Mouse (Mus musculus) MEL (cell line): Measurements from ENCODE around the gene Stk10. TPM values are rescaled to one million over a fixed set of nuclear protein-coding genes. Genes with fewer than 3 reads are reported as not detected.

ENCODE experiments used
- DNase-seq: peaks from one replicate; pipeline ENCODE4 v3.0.0; 2011; ENCODE audit warnings: low read depth, low spot score
- H3K27ac ChIP-seq: 2 replicates; pipeline ENCODE4 v1.5.1; 2012; ENCODE audit warnings: low read depth, mild to moderate bottlenecking, control low read depth, low read length, moderate library complexity; ENCODE audit not compliant: control insufficient read depth
- H3K27me3 ChIP-seq, 2 experiments: fragments of 150-350 bp in 1 of 2; sonication (generic) in 1 of 2; 2 replicates each; pipeline ENCODE4 v1.6.1; 2012; ENCODE audit warnings: low read length in 2 of 2, mild to moderate bottlenecking in 2 of 2, improper control_type of control experiment in 1 of 2, moderate library complexity in 1 of 2; ENCODE audit not compliant: insufficient read depth in 2 of 2, control insufficient read depth in 1 of 2
- H3K36me3 ChIP-seq, 2 experiments: 2 replicates each; pipeline ENCODE4 v1.6.1; 2012 to 2014; ENCODE audit warnings: low read length in 2 of 2, improper control_type of control experiment in 1 of 2, inconsistent platforms in 1 of 2, mild to moderate bottlenecking in 1 of 2; ENCODE audit not compliant: insufficient read depth in 2 of 2, control insufficient read depth in 1 of 2
- H3K4me1 ChIP-seq, 2 experiments: fragments of 150-350 bp in 1 of 2; sonication (generic) in 1 of 2; 2 replicates each; pipeline ENCODE4 v1.6.1; 2012; ENCODE audit warnings: low read length in 2 of 2, improper control_type of control experiment in 1 of 2, mild to moderate bottlenecking in 1 of 2; ENCODE audit not compliant: insufficient read depth in 2 of 2, control insufficient read depth in 1 of 2
- H3K4me3 ChIP-seq, 2 experiments: fragments of 150-350 bp in 1 of 2; sonication (generic) in 1 of 2; 2 replicates each; pipeline ENCODE4 v1.5.1; 2012; ENCODE audit warnings: low read depth in 2 of 2, low read length in 2 of 2, mild to moderate bottlenecking in 2 of 2, moderate library complexity in 2 of 2, control low read depth in 1 of 2, improper control_type of control experiment in 1 of 2; ENCODE audit not compliant: control insufficient read depth in 1 of 2, insufficient read depth in 1 of 2
- H3K79me2 ChIP-seq: 2 replicates; pipeline ENCODE4 v1.6.1; 2012; ENCODE audit warnings: mild to moderate bottlenecking, low read length, moderate library complexity; ENCODE audit not compliant: control insufficient read depth, poor library complexity, insufficient read depth
- H3K9ac ChIP-seq: 2 replicates; pipeline ENCODE4 v1.6.1; 2012; ENCODE audit warnings: low read depth, mild to moderate bottlenecking, control low read depth, low read length, moderate library complexity; ENCODE audit not compliant: control insufficient read depth, poor library complexity, severe bottlenecking
- H3K9me3 ChIP-seq: fragments of 150-350 bp; sonication (generic); replicated peaks from 2 replicates; pipeline ENCODE4 v1.6.1; 2012; ENCODE audit warnings: mild to moderate bottlenecking, low read length, improper control_type of control experiment, moderate library complexity; ENCODE audit not compliant: insufficient read depth
- EP300 ChIP-seq, 2 experiments: IDR thresholded peaks; 2 replicates each; pipeline ENCODE4 v1.6.1; 2011; ENCODE audit warnings: improper control_type of control experiment in 2 of 2, low read length in 2 of 2, low read depth in 1 of 2, mild to moderate bottlenecking in 1 of 2
- GATA1 ChIP-seq: IDR thresholded peaks from 2 replicates; pipeline ENCODE4 v1.6.1; 2011; ENCODE audit warnings: low read depth, low read length, improper control_type of control experiment
- HCFC1 ChIP-seq: IDR thresholded peaks from 2 replicates; pipeline ENCODE4 v1.6.1; 2012; ENCODE audit warnings: low read depth, mild to moderate bottlenecking, inconsistent platforms, low read length, improper control_type of control experiment, moderate library complexity
- MAFK ChIP-seq: IDR thresholded peaks from 2 replicates; pipeline ENCODE4 v1.6.1; 2011; ENCODE audit warnings: low read depth, mild to moderate bottlenecking, low read length, improper control_type of control experiment, borderline replicate concordance
- MAX ChIP-seq: IDR thresholded peaks from 2 replicates; pipeline ENCODE4 v1.6.1; 2011; ENCODE audit warnings: low read length, improper control_type of control experiment
- MAZ ChIP-seq: IDR thresholded peaks from 2 replicates; pipeline ENCODE4 v1.6.1; 2012; ENCODE audit warnings: low read depth, mild to moderate bottlenecking, inconsistent platforms, low read length, improper control_type of control experiment
- MYC ChIP-seq: IDR thresholded peaks from 2 replicates; pipeline ENCODE4 v1.6.1; 2011; ENCODE audit warnings: low read depth, mild to moderate bottlenecking, low read length, improper control_type of control experiment, moderate library complexity
- USF2 ChIP-seq, 2 experiments: IDR thresholded peaks; 2 replicates each; pipeline ENCODE4 v1.6.1; 2011 to 2012; ENCODE audit warnings: improper control_type of control experiment in 2 of 2, low read length in 2 of 2, borderline replicate concordance in 1 of 2, inconsistent platforms in 1 of 2, low read depth in 1 of 2, mild to moderate bottlenecking in 1 of 2; ENCODE audit not compliant: insufficient read depth in 1 of 2
- ZC3H11A ChIP-seq: IDR thresholded peaks from 2 replicates; pipeline ENCODE4 v1.6.1; 2012; ENCODE audit warnings: low read depth, mild to moderate bottlenecking, inconsistent platforms, low read length, improper control_type of control experiment
- polyA plus RNA-seq, 2 experiments: library from polyadenylated mRNA; stranded (reverse) in 1 of 2; unstranded in 1 of 2; fragments of >175 nt in 1 of 2; fragments of >200 nt in 1 of 2; gene quantifications; 2 replicates each; pipeline versions ENCODE4 v1.2.1 to v1.2.4; 2012; ENCODE audit warnings: low replicate concordance in 2 of 2, low read depth in 1 of 2; ENCODE audit not compliant: insufficient read length in 2 of 2, insufficient read depth in 1 of 2, missing spikeins in 1 of 2
- total RNA-seq: library from RNA; depleted of rRNA; stranded (reverse); fragments of 300-350 nt; gene quantifications from 2 replicates; pipeline ENCODE4 v1.2.3, GENCODE M21; 2012

Stk10 gene
- total and polyA plus RNA-seq, 3 experiments = 10.8 to 14.4 TPM; not detected in 1

DNA sequence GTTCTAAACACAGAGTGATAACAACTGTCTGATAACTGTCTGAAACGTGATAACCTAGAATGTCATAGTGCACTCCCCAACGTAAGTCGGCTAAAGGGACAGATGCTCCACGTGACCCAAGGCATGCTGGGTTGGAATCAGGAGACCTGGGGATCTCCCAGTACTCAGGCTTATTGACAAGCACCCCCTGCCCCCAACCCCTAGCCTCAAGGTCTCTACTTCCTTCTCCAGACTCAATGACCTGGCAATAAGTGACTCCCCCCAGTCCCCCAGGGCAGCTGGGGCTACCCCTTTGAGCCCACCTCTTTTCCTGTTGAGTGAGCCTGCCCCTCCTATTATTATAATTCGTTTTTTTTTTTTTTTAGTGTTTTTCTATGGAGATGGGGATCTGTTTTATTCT is 29.6 kb downstream of the Stk10 start:
- no peak for DNase-seq
- Histone ChIP-seq H3K27me3 (no peaks in the 10 kb centered on the region), H3K4me1 (peaks cover 4 to 31% of the 10 kb centered on the region in 2 experiments), H3K9me3 (no peaks in the 10 kb centered on the region), H3K9ac (no peak overlapping the region), H3K4me3 (no peak overlapping the region), H3K79me2 (no peaks in the 10 kb centered on the region), H3K36me3 (peaks cover 0 to 15% of the 10 kb centered on the region in 2 experiments; a peak in 2 of 4 replicates), H3K27ac (no peak overlapping the region)
- TF ChIP-seq MYC = no peak
- TF ChIP-seq GATA1 = 0 out of 2 replicates have a peak, but pooled peaks have one; percentile 4

- H3K4me1 ChIP-seq = peaks cover 4 to 31% of the 10 kb centered on the region in 2 experiments
- peaks cover 0 to 15% of the 10 kb centered on the region in 2 experiments; a peak in 2 of 4 replicates for H3K36me3 ChIP-seq
- H3K4me3 ChIP-seq = no peak overlapping the region
- no peaks in the 10 kb centered on the region for H3K27me3 ChIP-seq
- no peaks in the 10 kb centered on the region for H3K79me2 ChIP-seq
- H3K27ac ChIP-seq = no peak overlapping the region
- no peaks in the 10 kb centered on the region for H3K9me3 ChIP-seq
- no peak overlapping the region for H3K9ac ChIP-seq
- peak; percentile 75 for DNase-seq
- TF ChIP-seq USF2 (IDR thresholded peaks at IDR 0.05; ENCODE audit: borderline replicate concordance in 1 of 2, insufficient read depth in 1 of 2, low read depth in 1 of 2, low read length in 2 of 2) (no peak), EP300 (IDR thresholded peaks at IDR 0.05; ENCODE audit: low read depth in 1 of 2, low read length in 2 of 2) (peak in 1 of 2 experiments; percentile 33; a peak in 2 of 4 replicates)
Observed at GRCm38 (mm10) chr11:32563660-32564059, 30.6 kb downstream of the Stk10 start.

- Histone ChIP-seq H3K9me3 (no peaks in the 10 kb centered on the region), H3K4me3 (no peak overlapping the region), H3K9ac (no peak overlapping the region)
- no peak for TF ChIP-seq MAX
- no peak for TF ChIP-seq MAZ
- no peak for TF ChIP-seq MAFK
- TF ChIP-seq HCFC1 = no peak
- TF ChIP-seq ZC3H11A = no peak
- TF ChIP-seq, all 39 proteins: peak for 0
- no peaks in the 10 kb centered on the region for H3K27me3 ChIP-seq
- H3K4me1 ChIP-seq = peaks cover 4 to 31% of the 10 kb centered on the region in 2 experiments
- no peak for DNase-seq
- H3K36me3 ChIP-seq = peaks cover 0 to 15% of the 10 kb centered on the region in 2 experiments; a peak in 2 of 4 replicates
- H3K27ac ChIP-seq = peak overlapping the region; percentile 5; the same call in 1 of the 2 replicates
- H3K79me2 ChIP-seq = no peaks in the 10 kb centered on the region
Observed at GRCm38 (mm10) chr11:32564629-32565028, 31.5 kb downstream of the Stk10 start.
